Mouse (Mus musculus) liver, adult 2 months (tissue): Measurements from ENCODE around the gene Dync1h1. TPM values are rescaled to one million over a fixed set of nuclear protein-coding genes. Genes with fewer than 3 reads are reported as not detected.

ENCODE experiments used
- DNase-seq: peaks from one replicate; pipeline ENCODE4 v3.0.0-alpha.2; 2011; ENCODE audit warnings: low read depth, low spot score; ENCODE audit errors: extremely low read depth
- H3K27ac ChIP-seq: fragments of 200-500 bp; replicated peaks from 2 replicates; pipeline ENCODE4 v1.5.1; 2012; ENCODE audit warnings: low read depth, mild to moderate bottlenecking, control low read depth, inconsistent platforms, low read length; ENCODE audit not compliant: insufficient read depth
- H3K27me3 ChIP-seq: fragments of 200-500 bp; 2 replicates; pipeline ENCODE4 v1.6.1; 2012; ENCODE audit warnings: mild to moderate bottlenecking, moderate library complexity, low read length, inconsistent platforms; ENCODE audit not compliant: control insufficient read depth, insufficient read depth
- H3K36me3 ChIP-seq: fragments of 200-500 bp; 2 replicates; pipeline ENCODE4 v1.6.1; 2012; ENCODE audit warnings: low read length, inconsistent platforms; ENCODE audit not compliant: control insufficient read depth, insufficient read depth
- H3K4me1 ChIP-seq: fragments of 200-500 bp; 2 replicates; pipeline ENCODE4 v1.6.1; 2011; ENCODE audit warnings: low read length; ENCODE audit not compliant: control insufficient read depth, insufficient read depth
- H3K4me3 ChIP-seq: fragments of 200-500 bp; 2 replicates; pipeline ENCODE4 v1.5.1; 2011; ENCODE audit warnings: low read depth, mild to moderate bottlenecking, control low read depth, low read length, moderate library complexity; ENCODE audit not compliant: insufficient read depth
- H3K79me2 ChIP-seq: fragments of 200-500 bp; 2 replicates; pipeline ENCODE4 v1.6.1; 2012; ENCODE audit warnings: inconsistent platforms, mild to moderate bottlenecking, low read length, moderate library complexity; ENCODE audit not compliant: control insufficient read depth, insufficient read depth
- H3K9ac ChIP-seq: fragments of 200-500 bp; 2 replicates; pipeline ENCODE4 v1.6.1; 2012; ENCODE audit warnings: low read depth, mild to moderate bottlenecking, control low read depth, inconsistent platforms, low read length
- CTCF ChIP-seq: fragments of 200-500 bp; IDR thresholded peaks from 2 replicates; pipeline ENCODE4 v1.5.1; 2011; ENCODE audit warnings: low read depth, low read length, control low read depth
- POLR2A ChIP-seq: fragments of 200-500 bp; IDR thresholded peaks from 2 replicates; pipeline ENCODE4 v1.6.1; 2011; ENCODE audit warnings: low read length, control low read depth; ENCODE audit not compliant: insufficient read depth; ENCODE audit errors: extremely low read depth
- WGBS: fragments of 180-500 bp; shearing (Covaris S2); methylation state at CpG from one replicate; pipeline ENCODE4 v1.1.7; 2018; 5-methylcytosine and 5-hydroxymethylcytosine counted together
- polyA plus RNA-seq: library from polyadenylated mRNA; depleted of rRNA; stranded (reverse); fragments of >200 nt; gene quantifications from 2 replicates; pipeline ENCODE4 v1.2.3, GENCODE M21; 2012
- total RNA-seq: library from RNA; depleted of rRNA; stranded (reverse); fragments of >200 nt; gene quantifications from 2 replicates; pipeline ENCODE4 v1.2.3, GENCODE M21; 2014

Dync1h1 gene
- total and polyA plus RNA-seq, 2 experiments, result 56.5 to 85.8 TPM

DNA sequence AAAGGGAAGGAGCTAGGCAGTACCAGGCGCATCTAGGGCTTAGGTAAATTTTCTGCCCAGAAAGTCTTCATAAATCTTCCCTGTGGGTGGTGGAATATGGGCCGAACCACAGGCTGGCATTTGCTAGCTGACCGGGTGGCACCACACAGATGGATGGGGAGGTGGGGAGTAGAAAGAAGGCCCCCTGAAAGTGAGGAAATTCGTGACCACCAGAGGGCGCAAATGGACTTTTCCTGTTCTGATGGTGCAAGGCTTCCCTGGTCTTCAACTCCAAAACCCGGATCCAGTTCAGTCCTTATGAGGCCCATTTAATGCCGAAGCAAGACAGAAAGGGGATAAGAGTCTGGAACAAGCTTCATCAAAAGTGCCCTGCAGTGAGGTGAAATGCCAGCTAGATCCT is 2.7 kb upstream of the Dync1h1 start:
- peak; percentile 36 for DNase-seq
- no peak for TF ChIP-seq POLR2A
- TF ChIP-seq CTCF, result peak; percentile 70
- Histone ChIP-seq H3K27me3 (no peaks in the 10 kb centered on the region), H3K4me1 (peaks cover 8% of the 10 kb centered on the region), H3K4me3 (no peak overlapping the region), H3K79me2 (peaks cover 12% of the 10 kb centered on the region; the same call in 1 of the 2 replicates), H3K36me3 (no peaks in the 10 kb centered on the region), H3K9ac (no peak overlapping the region), H3K27ac (no peak overlapping the region)
- 22% methylated on average over 7 of the region's 7 CpGs for WGBS

DNA sequence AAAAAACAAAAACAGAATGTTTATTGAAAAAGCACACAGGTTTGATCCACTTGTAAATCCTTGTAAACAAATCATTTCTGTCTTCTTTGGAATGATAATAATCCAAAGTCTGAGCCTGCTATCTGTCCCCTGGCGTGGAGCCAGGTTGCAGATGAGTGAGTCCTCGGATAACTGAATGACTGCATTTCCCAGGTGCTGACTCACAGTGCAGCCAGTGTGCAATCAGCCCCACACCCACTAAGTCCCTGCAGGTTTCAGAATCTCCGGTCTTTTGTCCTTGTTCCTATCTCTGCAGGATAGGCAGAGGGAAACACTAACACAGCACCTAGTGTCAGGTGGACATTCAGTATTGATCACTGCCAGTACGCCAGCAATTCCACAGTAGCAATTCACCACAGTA is 1.5 kb upstream of the Dync1h1 start:
- H3K36me3 ChIP-seq, result no peaks in the 10 kb centered on the region
- H3K4me1 ChIP-seq, result peaks cover 14% of the 10 kb centered on the region
- peak; percentile 22 for DNase-seq
- H3K4me3 ChIP-seq, result no peak overlapping the region
- no peak overlapping the region for H3K27ac ChIP-seq
- H3K79me2 ChIP-seq, result peaks cover 17% of the 10 kb centered on the region; the same call in 1 of the 2 replicates
- WGBS, result 28% methylated on average over 4 of the region's 4 CpGs
- H3K9ac ChIP-seq, result no peak overlapping the region
- no peaks in the 10 kb centered on the region for H3K27me3 ChIP-seq
- TF ChIP-seq CTCF, result no peak
- no peak for TF ChIP-seq POLR2A

DNA sequence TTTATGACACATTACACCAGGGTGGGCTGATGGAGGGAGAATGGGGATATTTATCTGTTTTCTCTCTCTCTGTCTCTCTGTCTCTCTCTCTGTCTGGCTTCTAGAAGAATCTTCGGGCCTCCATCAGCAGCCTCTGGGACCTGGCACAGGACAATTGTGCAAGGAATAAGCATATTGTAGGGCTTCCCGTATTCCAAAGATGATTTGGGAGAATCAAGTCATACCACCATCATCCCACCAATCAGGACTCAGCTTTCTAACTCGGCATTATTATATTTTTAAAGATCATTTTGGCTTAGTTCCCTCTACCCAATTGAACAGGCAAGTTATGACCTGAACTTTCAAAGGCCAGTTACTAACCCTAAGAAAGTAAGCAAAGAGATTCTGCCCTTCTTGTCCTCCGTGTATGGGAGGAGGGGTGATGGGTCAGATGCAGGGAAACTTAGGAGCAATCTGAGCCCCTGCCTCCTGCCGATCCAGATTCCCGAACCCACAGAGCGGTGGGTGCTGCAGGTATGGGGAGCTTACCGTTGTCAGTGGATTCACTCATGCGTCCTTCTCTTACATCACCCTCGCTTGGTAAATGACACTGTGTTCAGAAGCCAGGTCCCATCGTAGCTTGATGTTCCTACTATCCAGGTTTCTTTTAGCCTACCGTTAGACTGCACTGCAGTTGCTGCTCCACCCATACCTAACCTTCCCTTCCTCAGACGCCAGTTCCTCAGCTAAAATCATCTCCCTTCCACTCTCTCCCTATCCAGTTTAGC is 844 bp upstream of the Dync1h1 start:
- H3K36me3 ChIP-seq, result no peaks in the 10 kb centered on the region
- H3K27me3 ChIP-seq, result no peaks in the 10 kb centered on the region
- TF ChIP-seq CTCF, result no peak
- no peak for TF ChIP-seq POLR2A
- 59% methylated on average over 13 of the region's 13 CpGs for WGBS
- H3K9ac ChIP-seq, result no peak overlapping the region
- H3K4me3 ChIP-seq, result no peak overlapping the region
- H3K79me2 ChIP-seq, result peaks cover 22% of the 10 kb centered on the region; the same call in 1 of the 2 replicates
- peaks cover 16% of the 10 kb centered on the region for H3K4me1 ChIP-seq
- no peak for DNase-seq
- no peak overlapping the region for H3K27ac ChIP-seq

DNA sequence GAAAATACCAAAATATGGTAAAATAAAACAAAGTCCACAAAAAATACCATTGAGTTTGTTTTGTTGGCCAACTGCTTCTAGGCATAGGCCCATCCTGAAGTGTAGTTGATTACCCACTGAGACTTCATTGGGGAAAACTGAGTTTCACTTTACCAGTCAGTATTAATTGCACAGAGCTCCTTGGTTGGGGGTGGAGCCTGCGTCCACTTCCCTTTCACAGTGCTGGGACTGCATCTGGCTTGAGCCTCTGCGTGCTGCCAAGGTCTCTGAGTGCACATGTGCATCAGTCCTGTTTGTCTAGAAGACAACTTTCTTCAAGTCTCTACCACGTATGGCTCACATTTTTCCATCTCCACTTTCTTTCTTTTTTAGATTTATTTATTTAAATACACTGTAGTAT is 4.9 kb downstream of the Dync1h1 start:
- Histone ChIP-seq H3K4me3 (no peak overlapping the region), H3K36me3 (no peaks in the 10 kb centered on the region), H3K79me2 (peaks cover 54% of the 10 kb centered on the region), H3K27me3 (no peaks in the 10 kb centered on the region), H3K4me1 (peaks cover 27% of the 10 kb centered on the region), H3K9ac (no peak overlapping the region), H3K27ac (no peak overlapping the region)
- WGBS, result 79% methylated on average over 3 of the region's 3 CpGs
- no peak for TF ChIP-seq POLR2A
- TF ChIP-seq CTCF, result no peak
- no peak for DNase-seq

DNA sequence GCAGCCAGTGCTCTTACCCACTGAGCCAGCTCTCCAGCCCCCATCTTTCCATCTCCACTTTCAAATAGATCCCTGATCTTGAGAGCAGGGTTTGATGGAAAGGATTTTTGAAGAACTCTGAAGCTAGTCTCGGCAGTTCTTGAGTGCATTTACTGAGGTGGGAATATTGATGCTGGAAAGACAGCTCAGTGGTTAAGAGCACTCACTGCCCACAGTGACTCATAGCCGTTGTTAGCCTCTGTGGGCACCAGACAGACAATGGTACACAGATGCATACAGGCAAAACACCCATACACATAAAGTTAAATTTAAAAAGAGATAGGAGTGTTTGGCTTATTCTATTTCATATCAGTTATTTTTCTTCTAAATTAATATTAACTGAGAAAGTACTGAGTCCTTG is 5.4 kb downstream of the Dync1h1 start:
- H3K4me3 ChIP-seq, result no peak overlapping the region
- no peak for DNase-seq
- TF ChIP-seq POLR2A (no peak), CTCF (no peak)
- H3K9ac ChIP-seq, result no peak overlapping the region
- peaks cover 27% of the 10 kb centered on the region for H3K4me1 ChIP-seq
- WGBS, result 80% methylated on average over 2 of the region's 2 CpGs
- no peaks in the 10 kb centered on the region for H3K27me3 ChIP-seq
- peaks cover 52% of the 10 kb centered on the region for H3K79me2 ChIP-seq
- no peak overlapping the region for H3K27ac ChIP-seq
- H3K36me3 ChIP-seq, result no peaks in the 10 kb centered on the region
